8 mouse cellular contexts compared by ENCODE assay signal in genomic region chr3:98267249-98267651, GRCm38 (mm10). TPM values are rescaled to one million over a fixed set of nuclear protein-coding genes. Genes with fewer than 3 reads are reported as not detected.
A peak's percentile ranks its signal among the peaks of the same experiment; 100 is the strongest.
DNase-seq lines count a peak whose midpoint lies in the region; ATAC-seq and TF ChIP-seq lines count a peak whose summit lies in the region.

No protein-coding gene starts in this region.

- no peak overlapping the region for H3K27ac ChIP-seq in thymus, adult 2 months (ENCODE audit: control insufficient read depth, insufficient read depth, low read length)
- no peak overlapping the region for H3K27ac ChIP-seq in forebrain, postnatal 0 days (ENCODE audit: low read depth, low read length)
- H3K27ac ChIP-seq in kidney, adult 2 months (ENCODE audit: insufficient read depth, low read depth, low read length) = no peak overlapping the region; the same call in 1 of the 2 replicates
- peak overlapping the region; percentile 75 for H3K27ac ChIP-seq in lung, embryonic 16.5 days (ENCODE audit: low read length)
- peak overlapping the region; percentile 76 for H3K27ac ChIP-seq in testis, adult 2 months (ENCODE audit: control insufficient read depth, insufficient read depth, low read depth, low read length)

- TF ChIP-seq POLR2A in thymus, adult 2 months (IDR thresholded peaks at IDR 0.05; ENCODE audit: control insufficient read depth, extremely low read depth, insufficient read depth, low read length, poor library complexity) = 0 out of 2 replicates have a peak, but pooled peaks have one; percentile 23
- TF ChIP-seq POLR2A in kidney, adult 2 months (IDR thresholded peaks at IDR 0.05; ENCODE audit: low read depth, low read length) = no peak
- no peak for TF ChIP-seq POLR2A in testis, adult 2 months (IDR thresholded peaks at IDR 0.05; ENCODE audit: control insufficient read depth, low read depth, low read length)

- no peaks in the 10 kb centered on the region for H3K9me3 ChIP-seq in forebrain, postnatal 0 days (ENCODE audit: low read length)
- no peaks in the 10 kb centered on the region for H3K9me3 ChIP-seq in lung, embryonic 16.5 days (ENCODE audit: control insufficient read depth, low read length)

- no peak overlapping the region for H3K4me3 ChIP-seq in thymus, adult 2 months (ENCODE audit: control insufficient read depth, insufficient read depth, low read length)
- no peak overlapping the region for H3K4me3 ChIP-seq in forebrain, postnatal 0 days (ENCODE audit: low read depth, low read length)
- H3K4me3 ChIP-seq in kidney, adult 2 months (ENCODE audit: insufficient read depth, low read depth, low read length) = no peak overlapping the region
- no peak overlapping the region for H3K4me3 ChIP-seq in lung, embryonic 16.5 days (ENCODE audit: low read length)
- H3K4me3 ChIP-seq in testis, adult 2 months (ENCODE audit: control insufficient read depth, low read depth, low read length) = no peak overlapping the region

- no peak overlapping the region for H3K4me2 ChIP-seq in forebrain, postnatal 0 days (ENCODE audit: low read depth)
- H3K4me2 ChIP-seq in lung, embryonic 16.5 days (ENCODE audit: low read depth, low read length) = no peak overlapping the region

- H3K9ac ChIP-seq in forebrain, postnatal 0 days = no peak overlapping the region
- H3K9ac ChIP-seq in lung, embryonic 16.5 days (ENCODE audit: low read length) = no peak overlapping the region

- no peaks in the 10 kb centered on the region for H3K27me3 ChIP-seq in thymus, adult 2 months (ENCODE audit: control insufficient read depth, insufficient read depth, low read length)
- no peaks in the 10 kb centered on the region for H3K27me3 ChIP-seq in forebrain, postnatal 0 days (ENCODE audit: insufficient read depth, low read length)
- no peaks in the 10 kb centered on the region for H3K27me3 ChIP-seq in kidney, adult 2 months (replicated peaks; ENCODE audit: control insufficient read depth, insufficient read depth, low read length)
- no peaks in the 10 kb centered on the region for H3K27me3 ChIP-seq in lung, embryonic 16.5 days (ENCODE audit: control insufficient read depth, insufficient read depth, low read depth, low read length)
- H3K27me3 ChIP-seq in testis, adult 2 months (ENCODE audit: control insufficient read depth, insufficient read depth, low read length) = no peaks in the 10 kb centered on the region

- TF ChIP-seq CTCF in thymus, adult 2 months (IDR thresholded peaks at IDR 0.05; ENCODE audit: borderline replicate concordance, control insufficient read depth, extremely low read depth, insufficient read depth, low read length, poor library complexity) = no peak
- TF ChIP-seq CTCF in forebrain, postnatal 0 days (IDR thresholded peaks at IDR 0.05; ENCODE audit: low read depth) = no peak
- TF ChIP-seq CTCF in kidney, adult 2 months (conservative IDR thresholded peaks at IDR 0.05; ENCODE audit: insufficient read depth, insufficient read length, low read depth, low read length) = no peak
- no peak for TF ChIP-seq CTCF in testis, adult 2 months (IDR thresholded peaks at IDR 0.05; ENCODE audit: control insufficient read depth, insufficient read depth, insufficient replicate concordance, low read depth, low read length)

- H3K4me1 ChIP-seq in thymus, adult 2 months (replicated peaks; ENCODE audit: control insufficient read depth, insufficient read depth, low read length) = peaks cover 8% of the 10 kb centered on the region
- no peaks in the 10 kb centered on the region for H3K4me1 ChIP-seq in forebrain, postnatal 0 days (ENCODE audit: insufficient read depth)
- peaks cover 12% of the 10 kb centered on the region for H3K4me1 ChIP-seq in kidney, adult 2 months (ENCODE audit: control insufficient read depth, insufficient read depth, low read length)
- peaks cover 6% of the 10 kb centered on the region; the same call in 1 of the 2 replicates for H3K4me1 ChIP-seq in lung, embryonic 16.5 days (replicated peaks; ENCODE audit: control insufficient read depth, insufficient read depth, low read length)
- H3K4me1 ChIP-seq in testis, adult 2 months (ENCODE audit: control insufficient read depth, insufficient read depth, low read length) = peaks cover 3% of the 10 kb centered on the region; the same call in 1 of the 2 replicates

- peak; percentile 34 for ATAC-seq in forebrain, postnatal 0 days
- peak; percentile 88 for ATAC-seq in lung, embryonic 16.5 days (ENCODE audit: low read depth)
- no peak for ATAC-seq in erythroblast, adult 5-6 weeks (replicated peaks; ENCODE audit: low FRiP score, poor library complexity, severe bottlenecking)
- ATAC-seq in inflammation-experienced regulatory T-cells, adult 6 months = no peak

- no peak for DNase-seq in thymus, adult 2 months
- no peak for DNase-seq in thymus, postnatal 10 days (ENCODE audit: low spot score in 2 of 2)
- DNase-seq in forebrain, postnatal 0 days = no peak
- peak; percentile 78 for DNase-seq in kidney, adult 2 months

- H3K36me3 ChIP-seq in thymus, adult 2 months (ENCODE audit: control insufficient read depth, insufficient read depth, low read length) = no peaks in the 10 kb centered on the region
- no peaks in the 10 kb centered on the region for H3K36me3 ChIP-seq in forebrain, postnatal 0 days (ENCODE audit: insufficient read depth)
- H3K36me3 ChIP-seq in kidney, adult 2 months (ENCODE audit: control insufficient read depth, insufficient read depth, low read length) = no peaks in the 10 kb centered on the region
- H3K36me3 ChIP-seq in lung, embryonic 16.5 days (ENCODE audit: control insufficient read depth, insufficient read depth, low read length) = no peaks in the 10 kb centered on the region
- no peaks in the 10 kb centered on the region for H3K36me3 ChIP-seq in testis, adult 2 months (ENCODE audit: control insufficient read depth, insufficient read depth, low read length)

- WGBS in thymus, adult 2 months = 4% methylated on average over 6 of the region's 6 CpGs
- 6% methylated on average over 6 of the region's 6 CpGs for WGBS in forebrain, postnatal 0 days
- WGBS in kidney, adult 2 months = 18% methylated on average over 6 of the region's 6 CpGs
- WGBS in lung, embryonic 16.5 days = 13% methylated on average over 6 of the region's 6 CpGs

RNA-seq across cellular contexts. Expression of gene Hmgcs2, which starts 13.0 kb away (rescaled TPM):
- 8.8 and 9.9 TPM in 2 replicates for polyA plus RNA-seq in thymus, adult 2 months (2012; rRNA removed)
- 22.5 and 26.9 TPM in 2 replicates for total RNA-seq in forebrain, postnatal 0 days (2014; rRNA removed)
- 30.0 and 33.6 TPM in 2 replicates for polyA plus RNA-seq in forebrain, postnatal 0 days (2015; fragmentation: Nextera tagmentation; extraction: Ambion mirVana)
- polyA plus RNA-seq in kidney, adult 2 months (2012; rRNA removed) = 39.0 and 39.5 TPM in 2 replicates
- polyA plus RNA-seq in lung, embryonic 16.5 days (2015; fragmentation: Nextera tagmentation; extraction: Ambion mirVana) = 5.7 and 9.4 TPM in 2 replicates
- 42.8 and 59.5 TPM in 2 replicates for polyA plus RNA-seq in testis, adult 2 months (2012; rRNA removed)
- total RNA-seq in erythroblast, adult 5-6 weeks (2015; ENCODE audit: low replicate concordance) = 0.42 TPM in 1 of 2 replicates, not detected in the other
- not detected in 2 replicates for total RNA-seq in erythroblast, adult 5-6 weeks (2017; ENCODE audit: low replicate concordance)
- polyA plus RNA-seq in inflammation-experienced regulatory T-cells, adult 6 months (2017; shearing (Covaris generic)) = not detected

RNA-seq across cellular contexts. Expression of gene Reg4, which starts 45.3 kb away (rescaled TPM):
- 0.35 TPM in 1 of 2 replicates, not detected in the other for polyA plus RNA-seq in thymus, adult 2 months (2012; rRNA removed)
- not detected in 2 replicates for total RNA-seq in forebrain, postnatal 0 days (2014; rRNA removed)
- polyA plus RNA-seq in forebrain, postnatal 0 days (2015; fragmentation: Nextera tagmentation; extraction: Ambion mirVana) = not detected in 2 replicates
- polyA plus RNA-seq in kidney, adult 2 months (2012; rRNA removed) = not detected in 2 replicates
- polyA plus RNA-seq in lung, embryonic 16.5 days (2015; fragmentation: Nextera tagmentation; extraction: Ambion mirVana) = not detected in 2 replicates
- 0.37 and 0.43 TPM in 2 replicates for polyA plus RNA-seq in testis, adult 2 months (2012; rRNA removed)
- total RNA-seq in erythroblast, adult 5-6 weeks (2015; ENCODE audit: low replicate concordance) = not detected in 2 replicates
- total RNA-seq in erythroblast, adult 5-6 weeks (2017; ENCODE audit: low replicate concordance) = not detected in 2 replicates
- polyA plus RNA-seq in inflammation-experienced regulatory T-cells, adult 6 months (2017; shearing (Covaris generic)) = not detected

Comparison
In these comparisons a context has a peak if more than half of its experiments do, and no peak if none do; other contexts are left out.
1. H3K27ac ChIP-seq: peak in lung, embryonic 16.5 days (single experiment) and testis, adult 2 months (single experiment); none in thymus, adult 2 months (single experiment), forebrain, postnatal 0 days (single experiment) and kidney, adult 2 months (single experiment).
2. ATAC-seq: peak in forebrain, postnatal 0 days (single experiment) and lung, embryonic 16.5 days (single experiment); none in erythroblast, adult 5-6 weeks (single experiment) and inflammation-experienced regulatory T-cells, adult 6 months (single experiment).